ENCODE assay signal across 26 mouse cellular contexts in genomic region chr3:125819741-125820140, GRCm38 (mm10).
DNase-seq lines count a peak whose midpoint lies in the region; ATAC-seq and TF ChIP-seq lines count a peak whose summit lies in the region.
"Had no signal": no experiment of that assay in that cellular context is flagged by ENCODE, and none has a peak within 500 bp of the region (broad histone marks: within the 10 kb centered on the region; RNA-seq: fewer than 3 reads in every experiment).

No protein-coding gene starts in this region.

- TF ChIP-seq CTCF in cerebellum, adult 2 months (IDR thresholded peaks at IDR 0.05; ENCODE audit: borderline replicate concordance, insufficient read depth, low read depth, low read length), result no peak
- no peak for TF ChIP-seq CTCF in lung, postnatal 0 days (IDR thresholded peaks at IDR 0.05)

- DNase-seq in cerebellum, postnatal 14 days, result peak; percentile 11 to 15
- DNase-seq in cerebellum, adult 2 months, result no peak
- peak; percentile 4 to 6 for DNase-seq in lung, adult 18-20 months
- DNase-seq in lung, postnatal 0 days (ENCODE audit: low spot score), result no peak
- DNase-seq in fibroblast of lung, adult 2 months (ENCODE audit: low read depth), result peak; percentile 2
- peak; percentile 37 for DNase-seq in retina, embryonic 14.5 days (ENCODE audit: low spot score)
- DNase-seq in layer of hippocampus, adult 18-20 months (ENCODE audit: low spot score in 2 of 2), result no peak
- DNase-seq in heart, postnatal 4 days, result no peak
- DNase-seq: B cell, adult 2 months; cerebellum, adult 9-10 months; kidney, adult 8-10 months; kidney, postnatal 14 days; liver, embryonic 13.5 days; right cerebral cortex, postnatal 25 days; spleen, adult 18-20 months had no signal

- no peak for TF ChIP-seq EP300 in lung, postnatal 0 days (IDR thresholded peaks at IDR 0.05)

- H3K27ac ChIP-seq in cerebellum, adult 2 months (ENCODE audit: insufficient read depth, low read length), result no peak overlapping the region
- H3K27ac ChIP-seq in lung, postnatal 0 days (ENCODE audit: low read length), result no peak overlapping the region
- H3K27ac ChIP-seq: forebrain, embryonic 12.5 days; hindbrain, embryonic 10.5 days; intestine, embryonic 15.5 days; layer of hippocampus, adult 2 months; limb, embryonic 12.5 days; liver, embryonic 13.5 days; midbrain, embryonic 13.5 days had no signal

- H3K4me3 ChIP-seq in cerebellum, adult 2 months (replicated peaks; ENCODE audit: insufficient read depth, low read depth, low read length), result no peak overlapping the region
- no peak overlapping the region for H3K4me3 ChIP-seq in lung, postnatal 0 days (ENCODE audit: low read depth, low read length)
- H3K4me3 ChIP-seq: forebrain, embryonic 12.5 days; hindbrain, embryonic 10.5 days; intestine, embryonic 15.5 days; layer of hippocampus, adult 2 months; limb, embryonic 12.5 days; liver, embryonic 13.5 days; megakaryocyte, embryonic 14.5 days; midbrain, embryonic 13.5 days had no signal

- H3K4me1 ChIP-seq in cerebellum, adult 2 months (ENCODE audit: control insufficient read depth, insufficient read depth, low read length), result no peaks in the 10 kb centered on the region
- H3K4me1 ChIP-seq in lung, postnatal 0 days (ENCODE audit: insufficient read depth, low read depth, low read length), result no peaks in the 10 kb centered on the region
- H3K4me1 ChIP-seq: forebrain, embryonic 12.5 days; hindbrain, embryonic 10.5 days; intestine, embryonic 15.5 days; limb, embryonic 12.5 days; liver, embryonic 13.5 days; megakaryocyte, embryonic 14.5 days; midbrain, embryonic 13.5 days had no signal

- H3K9ac ChIP-seq in lung, postnatal 0 days (replicated peaks; ENCODE audit: low read depth), result no peak overlapping the region
- H3K9ac ChIP-seq: forebrain, embryonic 12.5 days; intestine, embryonic 15.5 days; limb, embryonic 12.5 days; liver, embryonic 13.5 days; midbrain, embryonic 13.5 days had no signal

- H3K36me3 ChIP-seq in lung, postnatal 0 days (ENCODE audit: insufficient read depth, low read length), result no peaks in the 10 kb centered on the region
- H3K36me3 ChIP-seq: forebrain, embryonic 12.5 days; G1E; hindbrain, embryonic 10.5 days; intestine, embryonic 15.5 days; limb, embryonic 12.5 days; liver, embryonic 13.5 days; midbrain, embryonic 13.5 days had no signal

- H3K9me3 ChIP-seq in lung, postnatal 0 days (ENCODE audit: low read length), result no peaks in the 10 kb centered on the region
- H3K9me3 ChIP-seq: forebrain, embryonic 12.5 days; G1E; hindbrain, embryonic 10.5 days; intestine, embryonic 15.5 days; limb, embryonic 12.5 days; liver, embryonic 13.5 days; megakaryocyte, embryonic 14.5 days; midbrain, embryonic 13.5 days had no signal

- no peaks in the 10 kb centered on the region for H3K27me3 ChIP-seq in cerebellum, adult 2 months (ENCODE audit: control insufficient read depth, insufficient read depth, low read length)
- no peaks in the 10 kb centered on the region for H3K27me3 ChIP-seq in lung, postnatal 0 days (replicated peaks; ENCODE audit: insufficient read depth, low read length)
- H3K27me3 ChIP-seq: CH12.LX; forebrain, embryonic 12.5 days; intestine, embryonic 15.5 days; limb, embryonic 12.5 days; liver, embryonic 13.5 days; megakaryocyte, embryonic 14.5 days; midbrain, embryonic 13.5 days had no signal

- ATAC-seq in lung, postnatal 0 days, result no peak
- ATAC-seq: hindbrain, embryonic 16.5 days; intestine, embryonic 15.5 days; midbrain, embryonic 13.5 days had no signal

- TF ChIP-seq POLR2A in cerebellum, adult 2 months (IDR thresholded peaks at IDR 0.05; ENCODE audit: borderline replicate concordance, insufficient read depth, low read length), result no peak

- no peak overlapping the region for H3K4me2 ChIP-seq in lung, postnatal 0 days (replicated peaks; ENCODE audit: low read depth, low read length)
- H3K4me2 ChIP-seq: forebrain, embryonic 12.5 days; heart, embryonic 11.5 days; intestine, embryonic 15.5 days; limb, embryonic 12.5 days; liver, embryonic 13.5 days; midbrain, embryonic 13.5 days had no signal

Comparison
In these comparisons a context has a peak if more than half of its experiments do, and no peak if none do; other contexts are left out.
1. DNase-seq: peak in cerebellum, postnatal 14 days (2 of 2), lung, adult 18-20 months (2 of 2), fibroblast of lung, adult 2 months (single experiment) and retina, embryonic 14.5 days (single experiment); none in cerebellum, adult 2 months (0 of 2), lung, postnatal 0 days (single experiment), layer of hippocampus, adult 18-20 months (0 of 2) and heart, postnatal 4 days (single experiment).